Mouse (Mus musculus) embryonic stem cell, embryonic (primary cell): ENCODE measurements around the gene Hinfp.

Experiments
- CTCF ChIA-PET, 4 experiments: fragments of 300-600 bp in 2 of 4; fragments of 350-600 bp in 2 of 4; sonication (Branson Sonifier 250); formaldehyde crosslinking; loops; one replicate each; lab custom pipeline; 2022; ENCODE audit warnings: inconsistent platforms in 2 of 4; lab: Charles Lee
- POLR2A ChIA-PET, 4 experiments: fragments of 300-600 bp in 2 of 4; fragments of 350-600 bp in 2 of 4; sonication (Branson Sonifier 250); formaldehyde crosslinking; loops; one replicate each; lab custom pipeline; 2022; ENCODE audit warnings: antibody characterized with exemption in 4 of 4, inconsistent platforms in 1 of 4; lab: Charles Lee

Hinfp gene

GRCm38 (mm10) chr9:44243621-44244020 lies 61.9 kb downstream of the Hinfp start:
- ChIA-PET CTCF (interaction anchor here in 2 of 4 experiments (1.0 to 1.6 kb wide), 2 partner anchors 9 to 134 kb away, joined by 3 to 6 read pairs; no protein-coding TSS in a partner anchor), POLR2A (interaction anchor here in 2 of 4 experiments (1.8 to 3.7 kb wide), 2 partner anchors 9 kb away, joined by 8 to 16 read pairs; partner anchors contain the start of gene Cbl (in 2 of the 2))
